Mouse (Mus musculus) liver, postnatal 0 days (tissue): Measurements from ENCODE around the gene A3galt2. TPM values are rescaled to one million over a fixed set of nuclear protein-coding genes. Genes with fewer than 3 reads are reported as not detected.

ENCODE experiments used
- ATAC-seq: fragments of 200-750 bp; cut with Nextera tagmentation; 2 replicates; pipeline ENCODE4 v1.8.0; 2017; ENCODE audit warnings: mild to moderate bottlenecking, moderate library complexity
- DNase-seq: peaks from one replicate; pipeline ENCODE4 v3.0.0-alpha.2; 2016
- H3K27ac ChIP-seq: fragments of 300-500 bp; sonication (generic); 2 replicates; pipeline ENCODE4 v1.5.1; 2014; ENCODE audit warnings: antibody characterized with exemption, moderate library complexity, mild to moderate bottlenecking, low read depth
- H3K27me3 ChIP-seq: fragments of 300-500 bp; sonication (generic); 2 replicates; pipeline ENCODE4 v1.6.1; 2014; ENCODE audit warnings: low read length, control low read depth, mixed read lengths; ENCODE audit not compliant: insufficient read depth
- H3K36me3 ChIP-seq: fragments of 300-500 bp; sonication (generic); replicated peaks from 2 replicates; pipeline ENCODE4 v1.6.1; 2014; ENCODE audit warnings: mild to moderate bottlenecking, control low read depth, low read length, moderate library complexity, mixed read lengths; ENCODE audit not compliant: insufficient read depth
- H3K4me1 ChIP-seq: fragments of 300-500 bp; sonication (generic); 2 replicates; pipeline ENCODE4 v1.6.1; 2014; ENCODE audit warnings: antibody characterized with exemption, mild to moderate bottlenecking, control low read depth; ENCODE audit not compliant: insufficient read depth
- H3K4me2 ChIP-seq: fragments of 300-500 bp; sonication (generic); 2 replicates; pipeline ENCODE4 v1.6.1; 2014; ENCODE audit warnings: low read depth, mild to moderate bottlenecking, low read length, moderate library complexity, mixed read lengths
- H3K4me3 ChIP-seq: fragments of 300-500 bp; sonication (generic); 2 replicates; pipeline ENCODE4 v1.5.1; 2014; ENCODE audit warnings: low read depth, low read length
- H3K9ac ChIP-seq: fragments of 300-500 bp; sonication (generic); replicated peaks from 2 replicates; pipeline ENCODE4 v1.6.1; 2014; ENCODE audit warnings: mild to moderate bottlenecking, moderate library complexity
- H3K9me3 ChIP-seq: fragments of 300-500 bp; sonication (generic); 2 replicates; pipeline ENCODE4 v1.6.1; 2016; ENCODE audit warnings: mild to moderate bottlenecking, control low read depth, low read length, mixed read lengths
- CTCF ChIP-seq: sonication (generic); IDR thresholded peaks from 2 replicates; pipeline ENCODE4 v1.5.1; 2016; ENCODE audit warnings: antibody characterized with exemption, low read depth
- EP300 ChIP-seq: IDR thresholded peaks from 2 replicates; pipeline ENCODE4 v1.6.1; 2016; ENCODE audit warnings: antibody characterized with exemption, low read depth, mild to moderate bottlenecking
- whole genome bisulfite sequencing: fragments of 180-500 bp; shearing (Covaris S2); extraction: QIAGEN DNeasy Blood & Tissue Kit; methylation state at CpG from one replicate; pipeline ENCODE4 v1.1.7; 2014; ENCODE audit not compliant: insufficient replicate concordance; 5-methylcytosine and 5-hydroxymethylcytosine counted together
- polyA plus RNA-seq: library from polyadenylated mRNA; unstranded; fragments of >200 nt; fragmentation: Nextera tagmentation; extraction: Ambion mirVana; gene quantifications from 2 replicates; pipeline ENCODE4 v1.2.1, GENCODE M21; 2015

The A3galt2 gene
- polyA plus RNA-seq, 1 experiment from 2014 or later, result not detected

- 88% methylated on average over 11 of the region's 11 CpGs for WGBS
- TF ChIP-seq EP300 (no peak), CTCF (no peak)
- H3K36me3 ChIP-seq, result peaks cover 38% of the 10 kb centered on the region
These were observed 30.9 kb downstream of the A3galt2 start for GRCm38 (mm10) chr4:128785921-128786654.

GRCm38 (mm10) chr4:128787023-128787939, 32.1 kb downstream of the A3galt2 start:
- no peak overlapping the region for H3K9ac ChIP-seq
- no peak overlapping the region for H3K4me2 ChIP-seq
- H3K4me1 ChIP-seq, result 0 out of 2 replicates have a peak, but pooled peaks cover 2% of the 10 kb centered on the region
- H3K4me3 ChIP-seq, result no peak overlapping the region
- TF ChIP-seq CTCF (no peak), EP300 (no peak)
- no peaks in the 10 kb centered on the region for H3K27me3 ChIP-seq
- no peak overlapping the region for H3K27ac ChIP-seq
- H3K36me3 ChIP-seq, result peaks cover 29% of the 10 kb centered on the region
- DNase-seq, result no peak
- ATAC-seq, result no peak
- WGBS, result 91% methylated on average over 24 of the region's 24 CpGs
- H3K9me3 ChIP-seq, result no peaks in the 10 kb centered on the region

More at GRCm38 (mm10) chr4:128785921-128786654, 30.9 kb downstream of the A3galt2 start:
- no peak overlapping the region for H3K4me2 ChIP-seq
- no peak overlapping the region for H3K9ac ChIP-seq
- H3K4me1 ChIP-seq, result 0 out of 2 replicates have a peak, but pooled peaks cover 2% of the 10 kb centered on the region
- ATAC-seq (no peak), DNase-seq (no peak)
- no peaks in the 10 kb centered on the region for H3K27me3 ChIP-seq
- H3K9me3 ChIP-seq, result no peaks in the 10 kb centered on the region
- no peak overlapping the region for H3K4me3 ChIP-seq
- no peak overlapping the region for H3K27ac ChIP-seq

DNA sequence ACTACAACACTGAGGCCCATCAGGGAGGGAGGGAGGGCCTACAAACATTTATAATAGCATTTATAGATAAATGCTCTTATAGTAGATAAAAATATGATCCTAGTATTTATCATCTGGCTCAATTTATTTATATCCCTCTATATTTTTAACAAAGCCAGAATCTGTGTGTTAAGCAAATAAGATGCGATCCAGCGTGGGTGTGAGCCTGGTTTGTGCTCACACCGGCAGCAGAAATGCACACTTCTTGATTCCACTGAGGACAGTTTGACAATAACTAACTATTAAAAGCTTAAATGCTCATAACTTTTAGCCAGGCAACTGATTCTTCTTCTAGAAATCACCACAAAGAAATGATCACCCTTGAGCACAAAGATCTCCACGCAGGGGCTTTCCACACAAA, 32.9 kb downstream of the A3galt2 start:
- Histone ChIP-seq H3K4me3 (no peak overlapping the region), H3K9ac (no peak overlapping the region), H3K9me3 (no peaks in the 10 kb centered on the region), H3K36me3 (peaks cover 29% of the 10 kb centered on the region), H3K27me3 (no peaks in the 10 kb centered on the region), H3K27ac (no peak overlapping the region), H3K4me1 (0 out of 2 replicates have a peak, but pooled peaks cover 2% of the 10 kb centered on the region), H3K4me2 (no peak overlapping the region)
- ATAC-seq (no peak), DNase-seq (no peak)
- TF ChIP-seq EP300, result no peak
- no peak for TF ChIP-seq CTCF
- WGBS, result 92% methylated on average over 4 of the region's 4 CpGs

- TF ChIP-seq EP300 (no peak), CTCF (no peak)
- peak; percentile 52 for DNase-seq
- no peaks in the 10 kb centered on the region for H3K27me3 ChIP-seq
- H3K36me3 ChIP-seq, result peaks cover 25% of the 10 kb centered on the region
- peak overlapping the region; percentile 59 for H3K4me2 ChIP-seq
- 0 out of 2 replicates have a peak, but pooled peaks have one; percentile 35 for ATAC-seq
- H3K4me1 ChIP-seq, result peaks cover 8% of the 10 kb centered on the region; the same call in 1 of the 2 replicates
- 0 out of 2 replicates have a peak overlapping the region, but pooled peaks have one; percentile 12 for H3K4me3 ChIP-seq
- no peaks in the 10 kb centered on the region for H3K9me3 ChIP-seq
- no peak overlapping the region for H3K27ac ChIP-seq
- H3K9ac ChIP-seq, result no peak overlapping the region
- 57% methylated on average over 18 of the region's 18 CpGs for WGBS
These were observed 34.5 kb downstream of the A3galt2 start for GRCm38 (mm10) chr4:128789646-128790045.

DNA sequence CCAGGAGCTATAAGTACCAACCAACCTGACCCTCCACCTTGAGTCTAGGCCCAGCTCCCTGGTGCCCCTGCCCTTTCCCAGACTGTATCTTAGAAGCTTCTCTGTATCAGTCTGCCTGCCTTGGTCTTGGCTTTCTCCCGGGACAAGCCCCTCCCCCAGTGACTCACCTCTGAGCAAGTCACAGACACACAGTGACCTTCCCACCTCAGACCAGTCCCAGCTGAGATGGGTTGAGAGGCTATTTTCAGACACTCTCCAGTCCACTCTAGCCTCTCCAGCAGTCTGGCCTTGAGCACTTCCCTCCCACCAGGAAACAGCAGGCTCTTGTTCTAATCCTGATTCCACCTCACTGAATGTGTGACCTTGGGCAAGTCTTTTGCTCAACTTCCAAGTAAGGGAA, 38.5 kb downstream of the A3galt2 start:
- Histone ChIP-seq H3K9ac (no peak overlapping the region), H3K27ac (no peak overlapping the region), H3K4me3 (no peak overlapping the region), H3K36me3 (no peaks in the 10 kb centered on the region; the same call in 1 of the 2 replicates), H3K4me2 (no peak overlapping the region), H3K9me3 (no peaks in the 10 kb centered on the region), H3K27me3 (no peaks in the 10 kb centered on the region), H3K4me1 (peaks cover 18% of the 10 kb centered on the region)
- WGBS, result 33% methylated on average over 1 of the region's 1 CpGs
- TF ChIP-seq EP300 (no peak), CTCF (no peak)
- DNase-seq (no peak), ATAC-seq (no peak)

DNA sequence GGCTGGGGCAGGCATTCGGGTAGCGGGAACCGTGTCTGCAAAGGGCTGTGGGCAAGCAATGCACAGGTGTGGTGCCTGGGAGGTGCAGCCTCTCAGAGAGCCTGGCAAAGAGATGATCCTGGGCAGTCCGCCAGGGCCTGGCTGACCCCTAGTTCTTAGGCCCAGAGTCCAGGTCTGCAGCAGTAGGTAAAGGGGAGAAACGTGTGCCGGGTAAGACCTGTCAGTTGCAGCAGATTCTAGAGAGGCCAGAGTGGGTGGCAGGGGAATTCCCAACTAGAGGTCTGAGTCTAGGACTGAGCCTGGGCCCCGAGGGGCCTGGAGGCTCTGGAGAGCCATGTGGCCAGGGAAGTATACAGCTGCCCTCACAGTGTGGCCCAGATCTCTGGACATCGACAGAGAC, 39.0 kb downstream of the A3galt2 start:
- Histone ChIP-seq H3K4me1 (peaks cover 18% of the 10 kb centered on the region), H3K4me3 (no peak overlapping the region), H3K27ac (no peak overlapping the region), H3K27me3 (no peaks in the 10 kb centered on the region), H3K4me2 (no peak overlapping the region), H3K9ac (no peak overlapping the region), H3K36me3 (no peaks in the 10 kb centered on the region; the same call in 1 of the 2 replicates), H3K9me3 (no peaks in the 10 kb centered on the region)
- ATAC-seq (peak; percentile 71), DNase-seq (peak; percentile 73)
- WGBS, result 72% methylated on average over 8 of the region's 8 CpGs
- no peak for TF ChIP-seq CTCF
- TF ChIP-seq EP300, result no peak
